Mouse (Mus musculus) liver, embryonic 15.5 days (tissue): ENCODE measurements around the gene Dcaf11. TPM values are rescaled to one million over a fixed set of nuclear protein-coding genes. Genes with fewer than 3 reads are reported as not detected.

Experiments used
- ATAC-seq: fragments of 200-750 bp; cut with Nextera tagmentation; 2 replicates; pipeline ENCODE4 v1.8.0; 2017; ENCODE audit warnings: moderate number of reproducible peaks, mild to moderate bottlenecking, moderate library complexity; ENCODE audit not compliant: insufficient read depth
- H3K27ac ChIP-seq: fragments of 300-500 bp; sonication (generic); replicated peaks from 2 replicates; pipeline ENCODE4 v1.5.1; 2015; ENCODE audit warnings: mild to moderate bottlenecking, inconsistent platforms
- H3K27me3 ChIP-seq: fragments of 300-500 bp; sonication (generic); 2 replicates; pipeline ENCODE4 v1.6.1; 2015; ENCODE audit warnings: mild to moderate bottlenecking, inconsistent platforms
- H3K36me3 ChIP-seq: fragments of 300-500 bp; sonication (generic); replicated peaks from 2 replicates; pipeline ENCODE4 v1.6.1; 2015; ENCODE audit warnings: moderate library complexity, mild to moderate bottlenecking, inconsistent platforms
- H3K4me1 ChIP-seq: fragments of 300-500 bp; sonication (generic); replicated peaks from 2 replicates; pipeline ENCODE4 v1.6.1; 2015; ENCODE audit warnings: inconsistent platforms
- H3K4me2 ChIP-seq: fragments of 300-500 bp; sonication (generic); 2 replicates; pipeline ENCODE4 v1.6.1; 2015; ENCODE audit warnings: moderate library complexity, mild to moderate bottlenecking, inconsistent platforms
- H3K4me3 ChIP-seq: fragments of 300-500 bp; sonication (generic); replicated peaks from 2 replicates; pipeline ENCODE4 v1.5.1; 2015; ENCODE audit warnings: mild to moderate bottlenecking, inconsistent platforms
- H3K9ac ChIP-seq: fragments of 300-500 bp; sonication (generic); 2 replicates; pipeline ENCODE4 v1.6.1; 2015; ENCODE audit warnings: moderate library complexity, mild to moderate bottlenecking, inconsistent platforms
- H3K9me3 ChIP-seq: fragments of 300-500 bp; sonication (generic); replicated peaks from 2 replicates; pipeline ENCODE4 v1.6.1; 2016; ENCODE audit warnings: inconsistent platforms
- WGBS: fragments of 180-500 bp; shearing (Covaris S2); methylation state at CpG from one replicate; pipeline ENCODE4 v1.1.7; 2015; ENCODE audit warnings: mixed read lengths; ENCODE audit not compliant: insufficient replicate concordance; 5-methylcytosine and 5-hydroxymethylcytosine counted together
- polyA plus RNA-seq: library from polyadenylated mRNA; unstranded; fragments of >200 nt; fragmentation: Nextera tagmentation; extraction: Ambion mirVana; gene quantifications from 2 replicates; pipeline ENCODE4 v1.2.1, GENCODE M21; 2015

Dcaf11 gene
- polyA plus RNA-seq, 1 experiment from 2014 or later: 57.9 TPM

DNA sequence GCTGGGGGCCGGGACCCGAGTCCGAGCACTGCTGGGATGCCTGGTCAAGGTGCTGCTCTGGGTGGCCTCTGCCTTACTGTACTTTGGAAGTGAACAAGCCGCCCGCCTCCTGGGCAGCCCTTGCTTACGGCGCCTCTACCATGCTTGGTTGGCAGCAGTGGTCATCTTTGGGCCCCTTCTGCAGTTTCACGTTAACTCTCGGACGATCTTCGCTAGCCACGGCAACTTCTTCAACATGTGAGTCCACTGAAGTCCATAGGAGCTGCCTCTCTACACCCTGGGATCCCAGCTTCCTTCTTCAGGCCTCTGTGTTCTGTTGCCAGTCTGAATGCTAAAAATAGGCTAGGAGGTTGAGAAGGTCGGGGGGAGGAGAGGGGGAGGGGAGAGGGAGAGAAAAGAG is 15.9 kb downstream of the Dcaf11 start:
- no peak for ATAC-seq
- no peak overlapping the region for H3K27ac ChIP-seq
- WGBS: 58% methylated on average over 13 of the region's 13 CpGs
- peaks cover 14% of the 10 kb centered on the region for H3K36me3 ChIP-seq
- no peaks in the 10 kb centered on the region for H3K27me3 ChIP-seq
- H3K9me3 ChIP-seq: no peaks in the 10 kb centered on the region
- peaks cover 51% of the 10 kb centered on the region for H3K4me1 ChIP-seq
- H3K4me2 ChIP-seq: no peak overlapping the region
- no peak overlapping the region for H3K9ac ChIP-seq
- no peak overlapping the region for H3K4me3 ChIP-seq

DNA sequence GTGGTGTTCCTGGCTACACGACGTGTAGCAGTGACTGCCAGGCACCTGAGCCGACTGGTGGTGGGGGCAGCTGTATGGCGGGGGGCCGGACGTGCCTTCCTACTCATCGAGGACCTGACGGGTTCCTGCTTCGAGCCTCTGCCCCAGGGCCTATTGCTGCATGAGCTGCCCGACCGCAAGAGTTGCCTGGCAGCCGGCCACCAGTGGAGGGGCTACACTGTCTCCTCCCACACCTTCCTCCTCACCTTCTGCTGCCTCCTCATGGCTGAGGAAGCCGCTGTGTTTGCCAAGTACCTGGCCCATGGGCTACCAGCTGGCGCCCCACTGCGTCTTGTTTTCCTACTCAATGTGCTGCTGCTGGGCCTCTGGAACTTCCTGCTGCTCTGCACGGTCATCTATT is 16.6 kb downstream of the Dcaf11 start:
- ATAC-seq: no peak
- H3K9me3 ChIP-seq: no peaks in the 10 kb centered on the region
- no peak overlapping the region for H3K27ac ChIP-seq
- H3K4me2 ChIP-seq: no peak overlapping the region
- H3K4me1 ChIP-seq: peaks cover 46% of the 10 kb centered on the region
- H3K9ac ChIP-seq: no peak overlapping the region
- H3K4me3 ChIP-seq: no peak overlapping the region
- H3K27me3 ChIP-seq: no peaks in the 10 kb centered on the region
- WGBS: 73% methylated on average over 16 of the region's 16 CpGs
- peaks cover 18% of the 10 kb centered on the region for H3K36me3 ChIP-seq

DNA sequence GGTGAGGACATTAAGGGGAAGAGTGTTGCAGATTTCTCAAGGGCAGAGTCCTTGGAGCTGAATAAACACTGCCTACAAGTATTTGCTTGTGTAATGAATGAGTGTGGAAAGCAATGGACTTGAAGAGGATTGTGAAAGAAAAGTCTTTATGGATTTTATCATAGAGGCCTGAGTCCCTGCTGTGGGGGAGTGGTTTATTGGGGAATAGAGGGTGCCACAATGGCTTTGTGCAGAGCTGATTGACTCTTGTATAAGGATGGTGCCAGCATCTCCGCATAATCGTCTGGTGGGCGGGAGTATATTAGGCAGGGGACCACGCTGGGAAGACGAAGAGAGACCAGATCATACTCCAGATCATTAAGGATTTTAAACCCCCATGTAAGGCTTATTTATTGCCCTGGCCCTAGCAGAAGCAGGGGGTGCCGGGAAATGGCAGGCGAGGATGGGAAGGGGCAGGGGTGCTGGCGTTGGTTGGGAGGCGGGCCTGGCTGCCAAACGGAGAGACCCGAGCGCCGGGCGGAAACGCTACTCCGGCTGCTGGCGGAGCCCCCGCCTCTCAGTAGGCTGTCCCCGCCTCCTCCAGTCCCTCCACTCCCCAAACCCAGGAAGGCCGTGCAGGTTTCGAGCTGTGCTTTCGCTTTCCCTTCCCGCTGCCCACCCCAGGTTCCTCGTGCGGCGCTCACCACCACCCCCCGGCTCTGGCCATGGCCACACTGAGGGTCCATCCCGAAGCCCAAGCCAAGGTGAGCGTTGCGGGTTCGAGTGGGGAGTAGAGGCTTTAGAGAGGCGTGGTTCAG is 18.3 kb downstream of the Dcaf11 start, which contains the start of gene Psme1:
Gene Psme1, plus strand, starts transcription at position 253 of the 797 bp plus-strand sequence.
- H3K27me3 ChIP-seq: no peaks in the 10 kb centered on the region
- peak; percentile 78 for ATAC-seq
- peaks cover 25% of the 10 kb centered on the region for H3K36me3 ChIP-seq
- H3K27ac ChIP-seq: peak within 1 kb of the TSS; percentile 84
- peak within 1 kb of the TSS; percentile 85 for H3K9ac ChIP-seq
- H3K9me3 ChIP-seq: no peaks in the 10 kb centered on the region
- H3K4me1 ChIP-seq: peaks cover 48% of the 10 kb centered on the region
- peak within 1 kb of the TSS; percentile 90 for H3K4me2 ChIP-seq
- peak within 1 kb of the TSS; percentile 80 for H3K4me3 ChIP-seq
- WGBS: under 1% methylated on average over 32 of the region's 32 CpGs

DNA sequence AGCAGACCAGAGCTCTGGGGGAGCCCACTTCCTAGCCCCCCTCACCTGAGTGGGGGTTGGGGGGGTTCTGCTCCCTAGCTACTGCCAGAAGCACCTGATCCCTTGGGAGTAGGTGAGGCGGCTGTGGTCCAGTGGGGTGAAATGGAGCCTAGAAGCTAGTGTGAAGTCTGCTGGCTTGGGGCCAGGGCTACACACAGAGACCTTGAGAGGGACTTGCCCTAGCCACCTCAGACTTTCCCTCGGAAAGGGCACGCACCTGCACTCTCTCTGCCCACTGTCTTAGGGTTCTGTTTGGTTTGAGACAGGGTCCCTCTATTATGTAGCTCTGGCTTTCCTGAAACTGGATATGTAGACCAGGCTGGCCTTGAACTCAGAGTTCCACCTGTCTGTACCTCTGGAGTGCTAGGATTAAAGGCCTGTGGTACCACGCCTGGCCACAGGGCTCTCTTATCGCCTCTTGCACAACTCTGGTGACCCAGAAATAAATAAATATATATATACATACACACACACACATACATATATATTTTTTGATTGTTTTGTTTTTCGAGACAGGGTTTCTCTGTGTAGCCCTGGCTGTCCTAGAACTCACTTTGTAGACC is 19.0 kb downstream of the Dcaf11 start:
- H3K4me2 ChIP-seq: peak overlapping the region; percentile 90
- WGBS: 6% methylated on average over 6 of the region's 6 CpGs

DNA sequence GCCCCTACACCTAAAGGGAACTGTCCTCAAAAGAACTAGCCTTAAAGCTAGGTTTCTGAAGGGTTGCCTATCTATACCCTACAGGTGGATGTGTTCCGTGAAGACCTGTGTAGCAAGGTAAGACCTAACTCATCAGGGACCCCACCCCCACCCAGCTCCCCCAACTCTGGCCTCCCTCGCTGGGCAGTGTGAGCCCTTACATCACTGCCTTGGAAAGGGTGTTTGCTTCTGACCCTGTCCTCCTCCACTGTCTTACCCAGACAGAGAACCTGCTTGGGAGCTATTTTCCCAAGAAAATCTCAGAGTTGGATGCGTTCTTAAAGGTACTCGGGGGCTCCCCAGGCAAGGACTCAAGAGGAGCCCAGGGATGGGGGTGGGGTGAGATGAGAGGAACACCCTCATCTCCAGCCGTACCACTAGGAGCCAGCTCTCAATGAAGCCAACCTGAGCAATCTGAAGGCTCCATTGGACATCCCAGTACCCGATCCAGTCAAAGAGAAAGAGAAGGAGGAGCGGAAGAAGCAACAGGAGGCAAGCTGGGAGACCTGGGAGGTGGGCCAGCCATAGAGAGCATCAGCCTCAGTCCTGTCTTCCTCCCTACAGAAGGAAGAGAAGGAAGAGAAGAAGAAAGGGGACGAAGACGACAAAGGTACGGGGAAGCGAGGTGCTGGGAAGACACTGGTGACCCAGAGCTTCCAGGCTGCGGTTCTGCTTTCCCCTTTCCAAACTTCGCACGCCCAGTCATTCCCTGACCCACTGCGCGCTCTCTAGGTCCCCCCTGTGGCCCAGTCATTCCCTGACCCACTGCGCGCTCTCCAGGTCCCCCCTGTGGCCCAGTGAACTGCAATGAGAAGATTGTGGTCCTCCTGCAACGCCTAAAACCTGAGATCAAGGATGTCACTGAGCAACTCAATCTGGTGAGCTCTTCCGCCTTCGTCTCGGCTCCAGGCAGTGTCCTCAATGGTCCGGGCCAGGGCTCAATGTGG is 20.0 kb downstream of the Dcaf11 start:
- Histone ChIP-seq H3K9ac (0 out of 2 replicates have a peak overlapping the region, but pooled peaks have one; percentile 0), H3K4me2 (no peak overlapping the region; the same call in 1 of the 2 replicates), H3K4me1 (peaks cover 64% of the 10 kb centered on the region), H3K4me3 (no peak overlapping the region), H3K27me3 (no peaks in the 10 kb centered on the region), H3K9me3 (no peaks in the 10 kb centered on the region), H3K27ac (peak overlapping the region; percentile 84), H3K36me3 (peaks cover 29% of the 10 kb centered on the region)
- no peak for ATAC-seq
- WGBS: 80% methylated on average over 23 of the region's 23 CpGs

More for the DNA sequence above, 19.0 kb downstream of the Dcaf11 start:
- ATAC-seq: peak; percentile 51
- Histone ChIP-seq H3K36me3 (peaks cover 28% of the 10 kb centered on the region), H3K27ac (peak overlapping the region; percentile 84), H3K9ac (peak overlapping the region; percentile 85), H3K4me1 (peaks cover 54% of the 10 kb centered on the region), H3K4me3 (peak overlapping the region; percentile 80), H3K27me3 (no peaks in the 10 kb centered on the region), H3K9me3 (no peaks in the 10 kb centered on the region)

DNA sequence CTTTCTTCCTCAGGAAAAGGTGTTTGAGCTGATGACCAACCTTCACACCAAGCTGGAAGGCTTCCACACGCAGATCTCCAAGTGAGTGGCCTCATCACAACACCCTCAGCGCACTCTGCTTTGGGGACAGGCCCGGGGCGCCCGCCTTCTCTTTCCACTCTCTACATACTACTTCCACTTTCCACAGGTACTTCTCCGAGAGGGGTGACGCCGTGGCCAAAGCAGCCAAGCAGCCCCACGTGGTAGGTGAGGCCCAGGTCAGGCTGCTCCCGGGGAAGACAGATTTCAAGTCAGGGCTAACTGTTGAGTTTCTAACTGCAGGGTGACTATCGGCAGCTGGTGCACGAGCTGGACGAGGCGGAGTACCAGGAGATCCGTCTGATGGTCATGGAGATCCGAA is 20.9 kb downstream of the Dcaf11 start:
- H3K36me3 ChIP-seq: peaks cover 29% of the 10 kb centered on the region
- 88% methylated on average over 16 of the region's 16 CpGs for WGBS
- no peak for ATAC-seq

DNA sequence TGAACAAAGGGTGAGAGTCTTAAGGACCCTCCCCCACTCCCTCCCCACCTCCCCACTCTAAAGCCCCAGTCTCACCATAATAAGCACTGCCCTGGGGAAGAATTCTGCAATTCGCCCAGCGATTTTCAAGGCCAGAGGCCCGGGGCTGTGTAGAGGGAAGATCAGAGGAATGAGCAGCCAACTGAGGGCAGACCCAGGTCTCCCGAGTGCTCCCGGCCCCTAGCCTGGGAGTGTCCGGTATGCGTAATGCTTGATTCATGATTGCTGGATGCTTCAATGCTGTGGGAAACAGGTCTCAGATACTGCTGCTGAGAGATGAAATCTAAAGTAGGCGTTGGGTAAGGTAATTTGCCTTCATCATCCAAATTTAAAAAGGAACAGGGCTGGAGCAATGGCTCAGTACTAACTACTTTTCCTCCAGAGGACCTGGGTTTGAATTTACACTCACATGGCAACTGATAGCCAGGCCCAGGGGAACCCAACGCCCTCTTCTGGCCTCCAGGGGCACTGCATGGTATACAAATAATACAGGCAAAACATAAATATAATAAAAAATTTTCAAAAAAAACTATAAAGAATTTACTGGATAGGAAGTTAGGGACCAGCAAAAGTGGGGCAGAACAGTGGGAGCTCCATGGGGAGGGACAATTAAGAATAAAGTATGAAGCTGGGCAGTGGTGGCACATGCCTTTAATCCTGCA is 22.3 kb downstream of the Dcaf11 start:
- 73% methylated on average over 9 of the region's 9 CpGs for WGBS
- Histone ChIP-seq H3K4me2 (no peak overlapping the region), H3K36me3 (peaks cover 31% of the 10 kb centered on the region), H3K9me3 (no peaks in the 10 kb centered on the region), H3K9ac (no peak overlapping the region), H3K4me1 (peaks cover 72% of the 10 kb centered on the region), H3K27me3 (no peaks in the 10 kb centered on the region), H3K4me3 (no peak overlapping the region), H3K27ac (0 out of 2 replicates have a peak overlapping the region, but pooled peaks have one; percentile 10)
- no peak for ATAC-seq

More for the DNA sequence above, 20.9 kb downstream of the Dcaf11 start:
- H3K27me3 ChIP-seq: no peaks in the 10 kb centered on the region
- no peak overlapping the region for H3K4me2 ChIP-seq
- no peak overlapping the region for H3K27ac ChIP-seq
- no peak overlapping the region for H3K9ac ChIP-seq
- peaks cover 66% of the 10 kb centered on the region for H3K4me1 ChIP-seq
- H3K4me3 ChIP-seq: no peak overlapping the region
- no peaks in the 10 kb centered on the region for H3K9me3 ChIP-seq

DNA sequence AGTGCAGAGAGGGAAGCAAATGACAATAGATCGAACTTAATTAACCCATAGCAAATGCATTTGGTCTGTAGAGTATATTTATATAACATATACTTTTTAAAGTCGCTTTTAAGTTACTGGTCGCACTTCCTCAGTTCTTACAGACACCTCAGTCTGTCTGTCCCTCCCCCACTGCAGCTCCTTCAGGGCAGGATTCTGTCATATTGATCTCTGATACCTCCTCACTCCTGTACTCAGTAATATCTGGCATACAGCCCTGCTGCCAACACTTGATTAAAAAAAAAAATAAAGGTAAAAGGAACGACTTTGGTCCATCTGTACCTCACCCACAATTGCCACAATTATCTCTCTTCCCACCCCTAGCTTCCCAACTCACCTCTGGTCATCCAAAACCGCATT is 24.5 kb downstream of the Dcaf11 start:
- Histone ChIP-seq H3K36me3 (peaks cover 48% of the 10 kb centered on the region), H3K9ac (peak overlapping the region; percentile 74), H3K4me1 (peaks cover 61% of the 10 kb centered on the region), H3K9me3 (no peaks in the 10 kb centered on the region), H3K27me3 (no peaks in the 10 kb centered on the region), H3K27ac (peak overlapping the region; percentile 98), H3K4me3 (peak overlapping the region; percentile 75), H3K4me2 (peak overlapping the region; percentile 94)
- ATAC-seq: no peak
- 18% methylated on average over 5 of the region's 5 CpGs for WGBS

DNA sequence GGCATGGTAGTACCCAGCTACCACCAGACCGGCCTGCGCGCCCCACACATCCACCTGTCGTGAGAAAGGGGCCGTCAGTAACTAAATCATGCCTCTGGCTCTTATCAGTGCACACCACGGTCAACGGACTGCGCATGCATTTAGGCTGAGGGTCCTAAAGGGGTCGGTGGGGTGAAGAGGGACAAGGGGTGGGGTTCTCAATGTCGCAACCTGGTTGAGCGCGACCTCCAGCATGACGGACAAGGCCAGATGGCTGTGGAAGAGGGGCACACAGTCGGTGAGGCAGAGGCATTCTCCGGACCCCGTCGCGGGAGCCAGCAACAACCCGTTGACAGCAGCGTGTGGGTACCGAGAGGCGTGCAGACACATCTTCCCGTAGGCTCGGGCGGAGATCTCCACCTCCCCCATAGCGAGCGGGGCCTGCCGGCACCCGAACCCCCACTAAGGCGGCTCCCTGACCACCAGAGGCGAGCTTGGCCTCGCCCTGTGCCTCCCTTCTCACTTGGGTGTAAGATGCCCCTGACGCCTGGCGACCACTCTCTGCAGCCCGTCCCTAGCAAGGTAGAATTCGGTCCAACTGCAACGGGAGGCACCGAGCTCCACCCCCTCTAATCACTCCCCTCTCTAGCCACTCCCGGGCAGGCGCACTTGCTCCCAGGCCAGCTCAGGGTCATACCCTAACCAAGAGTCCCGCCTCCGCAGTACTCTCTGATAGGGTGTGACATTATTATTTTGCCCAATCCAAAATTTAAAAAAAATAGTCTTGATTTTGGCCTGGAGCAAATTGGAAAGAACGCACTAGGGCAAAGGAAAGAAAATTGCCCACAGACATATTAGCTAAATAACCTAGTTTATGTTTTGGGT is 25.1 kb downstream of the Dcaf11 start, which contains the start of gene Emc9:
Gene Emc9, minus strand, starts transcription at position 601 of the 864 bp plus-strand sequence.
- under 1% methylated on average over 43 of the region's 43 CpGs for WGBS
- H3K27ac ChIP-seq: peak within 1 kb of the TSS; percentile 98
- H3K27me3 ChIP-seq: no peaks in the 10 kb centered on the region
- H3K4me3 ChIP-seq: peak within 1 kb of the TSS; percentile 75
- H3K9ac ChIP-seq: peak within 1 kb of the TSS; percentile 74
- H3K4me2 ChIP-seq: peak within 1 kb of the TSS; percentile 94
- H3K4me1 ChIP-seq: peaks cover 63% of the 10 kb centered on the region
- H3K36me3 ChIP-seq: peaks cover 46% of the 10 kb centered on the region
- H3K9me3 ChIP-seq: no peaks in the 10 kb centered on the region
- peak; percentile 96 for ATAC-seq
